Mouse (Mus musculus) limb, embryonic 13.5 days (tissue): ENCODE results near the gene E130208F15Rik. TPM values are rescaled to one million over a fixed set of nuclear protein-coding genes. Genes with fewer than 3 reads are reported as not detected.
A peak's percentile ranks its signal among the peaks of the same experiment; 100 is the strongest.

Experiments used
- ATAC-seq: fragments of 200-750 bp; cut with Nextera tagmentation; 2 replicates; pipeline ENCODE4 v1.8.0; 2017; ENCODE audit warnings: low read depth, moderate number of reproducible peaks, moderate TSS enrichment; ENCODE audit not compliant: low FRiP score
- H3K27ac ChIP-seq: fragments of 300-500 bp; sonication (generic); 2 replicates; pipeline ENCODE4 v1.5.1; 2015; ENCODE audit warnings: inconsistent platforms, mild to moderate bottlenecking, moderate library complexity
- H3K27me3 ChIP-seq: fragments of 300-500 bp; sonication (generic); 2 replicates; pipeline ENCODE4 v1.6.1; 2015; ENCODE audit warnings: mild to moderate bottlenecking, inconsistent platforms
- H3K36me3 ChIP-seq: fragments of 300-500 bp; sonication (generic); 2 replicates; pipeline ENCODE4 v1.6.1; 2015; ENCODE audit warnings: inconsistent platforms, mild to moderate bottlenecking, moderate library complexity
- H3K4me1 ChIP-seq: fragments of 300-500 bp; sonication (generic); 2 replicates; pipeline ENCODE4 v1.6.1; 2015; ENCODE audit warnings: inconsistent platforms
- H3K4me2 ChIP-seq: fragments of 300-500 bp; sonication (generic); replicated peaks from 2 replicates; pipeline ENCODE4 v1.6.1; 2015; ENCODE audit warnings: inconsistent platforms, mild to moderate bottlenecking, moderate library complexity
- H3K4me3 ChIP-seq: fragments of 300-500 bp; sonication (generic); 2 replicates; pipeline ENCODE4 v1.5.1; 2015; ENCODE audit warnings: moderate library complexity, mild to moderate bottlenecking, inconsistent platforms
- H3K9ac ChIP-seq: fragments of 300-500 bp; sonication (generic); 2 replicates; pipeline ENCODE4 v1.6.1; 2015; ENCODE audit warnings: mild to moderate bottlenecking, inconsistent platforms
- H3K9me3 ChIP-seq: fragments of 300-500 bp; sonication (generic); 2 replicates; pipeline ENCODE4 v1.6.1; 2016; ENCODE audit warnings: inconsistent platforms
- WGBS: fragments of 180-500 bp; shearing (Covaris S2); methylation state at CpG from one replicate; pipeline ENCODE4 v1.1.7; 2015; 5-methylcytosine and 5-hydroxymethylcytosine counted together
- polyA plus RNA-seq: library from polyadenylated mRNA; unstranded; fragments of >200 nt; fragmentation: Nextera tagmentation; extraction: Ambion mirVana; gene quantifications from 2 replicates; pipeline ENCODE4 v1.2.1, GENCODE M21; 2015

Gene E130208F15Rik
- 0.95 and 1.2 TPM in 2 replicates for polyA plus RNA-seq

DNA sequence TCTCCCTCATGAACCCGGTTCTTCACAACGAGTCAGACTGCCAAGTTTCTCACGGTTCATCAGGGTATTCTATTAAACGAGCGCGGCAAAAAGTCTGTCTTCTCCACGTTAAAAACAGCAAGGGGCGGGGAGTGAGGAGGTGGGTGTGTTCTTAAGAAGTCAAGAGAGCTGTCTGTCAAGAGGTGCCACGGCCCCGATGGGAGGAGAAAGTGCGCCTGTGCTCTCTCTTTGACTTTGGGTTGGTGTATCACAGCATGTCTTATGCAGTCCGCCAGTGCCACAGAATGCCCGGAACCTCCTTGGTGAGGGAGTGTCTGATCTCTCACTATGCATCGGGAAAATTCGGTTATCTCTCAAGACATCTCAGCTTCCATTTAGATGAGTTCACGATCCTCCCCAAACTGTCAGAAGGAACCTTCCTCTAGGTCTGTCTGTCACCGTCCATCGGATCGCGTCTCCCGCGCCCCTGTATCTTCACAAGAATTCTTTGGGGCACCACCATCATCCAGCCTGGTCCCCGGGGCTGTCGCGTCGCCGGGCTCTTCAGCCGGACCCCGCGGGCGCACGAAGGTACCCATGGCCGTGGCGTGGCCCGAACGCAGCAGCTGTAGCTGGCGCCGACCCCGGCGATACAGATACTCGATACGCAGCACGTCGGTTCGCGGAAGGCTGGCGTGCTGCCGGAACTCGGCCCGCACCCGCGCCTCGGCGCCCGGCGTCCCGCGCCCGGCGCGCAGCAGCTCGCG is at the start of gene E130208F15Rik:
E130208F15Rik (plus strand) TSS at position 202 of the 746 bp plus-strand sequence.
- Histone ChIP-seq H3K4me2 (peak within 1 kb of the TSS; percentile 88), H3K4me3 (peak within 1 kb of the TSS; percentile 86), H3K9ac (peak within 1 kb of the TSS; percentile 88), H3K9me3 (no peaks in the 10 kb centered on the region), H3K27ac (peak within 1 kb of the TSS; percentile 90), H3K27me3 (no peaks in the 10 kb centered on the region), H3K36me3 (peaks cover 28% of the 10 kb centered on the region), H3K4me1 (peaks cover 15% of the 10 kb centered on the region)
- under 1% methylated on average over 63 of the region's 63 CpGs for WGBS
- peak; percentile 58 for ATAC-seq

DNA sequence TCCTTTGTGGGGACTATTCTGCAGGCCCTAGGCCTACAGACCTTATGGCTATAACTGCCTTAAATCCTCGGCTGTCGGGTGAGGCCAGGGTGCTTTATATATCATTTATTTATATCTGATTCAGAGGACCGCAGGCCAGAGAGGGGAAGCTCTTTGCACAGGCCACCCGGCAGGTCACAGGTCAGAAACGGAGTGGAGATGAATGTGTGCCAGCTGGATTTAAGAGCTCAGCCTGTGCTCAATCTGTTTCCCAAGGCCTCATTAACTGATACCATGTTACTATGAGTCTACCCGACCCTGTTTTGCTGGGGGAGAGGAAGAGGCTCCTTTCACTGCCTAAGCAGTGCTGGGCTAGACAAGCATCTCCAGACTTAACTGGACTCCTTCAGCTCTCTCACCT is 47.2 kb upstream of the E130208F15Rik start:
- H3K9me3 ChIP-seq: no peaks in the 10 kb centered on the region
- no peak for ATAC-seq
- H3K27me3 ChIP-seq: no peaks in the 10 kb centered on the region
- peaks cover 3% of the 10 kb centered on the region for H3K4me1 ChIP-seq
- no peak overlapping the region for H3K4me2 ChIP-seq
- 70% methylated on average over 6 of the region's 6 CpGs for WGBS
- H3K27ac ChIP-seq: no peak overlapping the region
- H3K9ac ChIP-seq: no peak overlapping the region
- no peak overlapping the region for H3K4me3 ChIP-seq
- H3K36me3 ChIP-seq: peaks cover 12% of the 10 kb centered on the region; the same call in 1 of the 2 replicates

- no peak for ATAC-seq
- H3K4me3 ChIP-seq: peak overlapping the region; percentile 65; the same call in 1 of the 2 replicates
Measured at GRCm38 (mm10) chr7:30278911-30279310, 42.6 kb upstream of the E130208F15Rik start.

DNA sequence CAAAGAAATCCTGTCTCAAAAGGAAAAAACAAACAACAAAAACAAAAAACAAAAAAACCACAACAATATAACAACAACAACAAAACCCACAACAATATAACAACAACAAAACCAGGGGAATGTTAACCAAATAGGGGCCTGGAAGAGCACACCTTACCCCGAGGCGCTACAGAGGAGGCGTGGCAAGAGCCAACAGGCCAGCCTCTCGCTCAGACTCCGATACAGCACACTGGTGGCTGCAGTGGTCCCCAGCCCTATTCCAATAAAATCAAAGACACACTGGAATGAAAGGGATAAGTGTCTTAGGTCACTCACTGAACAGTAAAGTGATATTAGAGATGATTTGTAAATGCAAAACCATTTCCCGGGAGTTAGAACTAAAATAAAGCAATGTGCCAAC is 42.0 kb upstream of the E130208F15Rik start:
- H3K27me3 ChIP-seq: no peaks in the 10 kb centered on the region
- H3K9ac ChIP-seq: peak overlapping the region; percentile 53; the same call in 1 of the 2 replicates
- H3K4me3 ChIP-seq: peak overlapping the region; percentile 65
- H3K4me1 ChIP-seq: peaks cover 13% of the 10 kb centered on the region
- H3K27ac ChIP-seq: 0 out of 2 replicates have a peak overlapping the region, but pooled peaks have one; percentile 15
- no peaks in the 10 kb centered on the region for H3K9me3 ChIP-seq
- 0% methylated on average over 6 of the region's 6 CpGs for WGBS
- no peaks in the 10 kb centered on the region for H3K36me3 ChIP-seq
- H3K4me2 ChIP-seq: peak overlapping the region; percentile 82
- no peak for ATAC-seq

More at GRCm38 (mm10) chr7:30278911-30279310, 42.6 kb upstream of the E130208F15Rik start:
- 46% methylated on average over 2 of the region's 2 CpGs for WGBS
- no peaks in the 10 kb centered on the region for H3K9me3 ChIP-seq
- H3K4me1 ChIP-seq: peaks cover 13% of the 10 kb centered on the region
- no peaks in the 10 kb centered on the region for H3K36me3 ChIP-seq
- no peak overlapping the region for H3K27ac ChIP-seq
- H3K4me2 ChIP-seq: peak overlapping the region; percentile 82
- no peak overlapping the region for H3K9ac ChIP-seq
- no peaks in the 10 kb centered on the region for H3K27me3 ChIP-seq

DNA sequence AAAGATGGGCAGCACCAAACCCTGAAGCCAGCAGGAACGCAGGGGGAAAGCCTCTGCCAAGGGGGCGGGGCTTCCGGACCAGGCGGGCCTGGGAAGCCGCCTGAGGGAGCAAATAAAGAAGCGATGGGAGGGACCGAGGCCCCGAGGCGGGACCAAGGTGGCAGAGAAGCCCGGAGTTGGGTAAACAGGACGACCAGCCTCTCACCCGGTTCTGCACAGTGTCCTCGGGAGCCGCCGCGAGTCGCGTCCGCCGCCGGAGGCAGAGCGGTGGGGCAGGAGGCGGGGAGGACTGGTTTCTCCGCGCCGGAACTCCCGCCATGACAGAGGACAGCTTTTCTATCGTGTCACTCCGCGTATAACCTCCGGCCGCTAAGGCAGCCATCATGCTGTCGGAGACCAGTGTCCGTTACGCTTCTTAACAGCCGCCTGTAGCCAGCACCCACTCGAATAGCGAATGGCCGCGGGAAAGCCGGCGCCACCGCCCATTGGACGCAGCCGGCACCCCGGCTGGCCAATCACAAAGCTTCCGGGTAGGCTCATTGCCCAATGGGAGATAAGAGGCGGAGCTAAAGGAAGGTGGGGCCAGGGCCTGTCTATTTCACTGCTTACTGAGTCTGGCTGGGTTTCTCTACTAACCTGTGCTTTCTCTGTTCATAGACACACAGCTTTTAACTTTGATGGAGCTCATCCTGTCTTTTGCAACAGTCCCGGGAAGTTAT is 41.4 kb upstream of the E130208F15Rik start, which contains the start of the genes Thap8 and Wdr62:
Thap8 (plus strand) TSS at position 144 of the 719 bp plus-strand sequence.
Wdr62 (minus strand) TSS at position 469 of the 719 bp plus-strand sequence.
- Histone ChIP-seq H3K27me3 (no peaks in the 10 kb centered on the region), H3K4me1 (peaks cover 13% of the 10 kb centered on the region), H3K27ac (peak within 1 kb of the TSS; percentile 97), H3K9me3 (no peaks in the 10 kb centered on the region), H3K4me2 (peak within 1 kb of the TSS; percentile 82), H3K4me3 (peak within 1 kb of the TSS; percentile 65), H3K9ac (peak within 1 kb of the TSS; percentile 55), H3K36me3 (no peaks in the 10 kb centered on the region)
- under 1% methylated on average over 49 of the region's 49 CpGs for WGBS
- ATAC-seq: peak; percentile 95

DNA sequence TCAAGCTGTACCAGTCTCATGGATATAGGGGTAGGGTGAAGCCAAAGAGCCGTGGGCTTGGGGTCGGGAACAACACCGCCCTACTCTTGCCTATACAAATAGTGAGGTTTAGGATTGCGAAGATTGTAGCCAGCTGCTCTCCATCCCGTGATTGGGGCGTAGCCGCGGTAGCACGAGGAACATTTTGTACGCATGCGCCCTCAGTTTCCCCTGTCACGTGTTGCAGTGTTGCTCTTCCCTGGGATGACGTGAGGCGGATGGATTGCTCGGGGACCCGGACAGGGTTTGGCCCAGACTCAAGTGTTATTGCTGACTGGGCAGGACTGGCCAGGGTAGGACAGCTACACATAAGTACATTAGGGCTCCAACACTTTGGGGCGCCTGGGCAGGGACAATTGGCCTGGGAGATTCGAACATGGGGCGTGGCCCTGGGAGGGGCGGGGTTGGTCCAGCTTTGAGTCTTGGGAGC is 40.8 kb upstream of the E130208F15Rik start:
- Histone ChIP-seq H3K4me3 (peak overlapping the region; percentile 65), H3K27ac (peak overlapping the region; percentile 97), H3K36me3 (no peaks in the 10 kb centered on the region), H3K27me3 (no peaks in the 10 kb centered on the region), H3K4me2 (peak overlapping the region; percentile 82), H3K9ac (peak overlapping the region; percentile 55), H3K4me1 (peaks cover 16% of the 10 kb centered on the region), H3K9me3 (no peaks in the 10 kb centered on the region)
- WGBS: under 1% methylated on average over 20 of the region's 20 CpGs
- peak; percentile 89 for ATAC-seq

- H3K4me3 ChIP-seq: peak overlapping the region; percentile 65
- H3K4me2 ChIP-seq: peak overlapping the region; percentile 82
- no peak for ATAC-seq
Measured at GRCm38 (mm10) chr7:30281522-30281921, 40.0 kb upstream of the E130208F15Rik start.

DNA sequence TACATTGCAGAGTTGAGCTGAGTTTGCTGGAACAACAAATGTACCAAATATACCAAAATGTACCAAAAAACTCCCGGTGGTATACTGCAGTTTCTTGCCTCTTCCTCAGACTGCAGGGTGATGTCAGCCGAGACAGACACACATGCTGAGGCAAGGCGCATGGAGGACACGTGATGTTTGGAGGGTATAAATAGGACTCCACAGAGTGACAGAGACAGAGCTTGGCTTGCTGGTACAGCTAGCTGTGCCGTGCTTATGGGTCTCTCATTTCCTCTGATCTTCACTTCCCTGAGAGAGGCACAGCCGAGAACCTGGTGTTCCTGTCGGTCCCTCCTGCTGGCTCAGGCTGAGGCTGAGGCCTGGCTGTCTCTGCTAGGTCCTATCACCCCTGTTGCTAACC is 38.8 kb upstream of the E130208F15Rik start:
- H3K4me2 ChIP-seq: no peak overlapping the region
- no peaks in the 10 kb centered on the region for H3K36me3 ChIP-seq
- no peak overlapping the region for H3K27ac ChIP-seq
- no peak overlapping the region for H3K4me3 ChIP-seq
- H3K9me3 ChIP-seq: no peaks in the 10 kb centered on the region
- peaks cover 16% of the 10 kb centered on the region for H3K4me1 ChIP-seq
- no peak for ATAC-seq
- 82% methylated on average over 7 of the region's 7 CpGs for WGBS
- H3K9ac ChIP-seq: no peak overlapping the region
- H3K27me3 ChIP-seq: no peaks in the 10 kb centered on the region

More at GRCm38 (mm10) chr7:30281522-30281921, 40.0 kb upstream of the E130208F15Rik start:
- no peak overlapping the region for H3K9ac ChIP-seq
- no peaks in the 10 kb centered on the region for H3K27me3 ChIP-seq
- peaks cover 16% of the 10 kb centered on the region for H3K4me1 ChIP-seq
- WGBS: 77% methylated on average over 4 of the region's 4 CpGs
- H3K36me3 ChIP-seq: no peaks in the 10 kb centered on the region
- no peaks in the 10 kb centered on the region for H3K9me3 ChIP-seq
- no peak overlapping the region for H3K27ac ChIP-seq

DNA sequence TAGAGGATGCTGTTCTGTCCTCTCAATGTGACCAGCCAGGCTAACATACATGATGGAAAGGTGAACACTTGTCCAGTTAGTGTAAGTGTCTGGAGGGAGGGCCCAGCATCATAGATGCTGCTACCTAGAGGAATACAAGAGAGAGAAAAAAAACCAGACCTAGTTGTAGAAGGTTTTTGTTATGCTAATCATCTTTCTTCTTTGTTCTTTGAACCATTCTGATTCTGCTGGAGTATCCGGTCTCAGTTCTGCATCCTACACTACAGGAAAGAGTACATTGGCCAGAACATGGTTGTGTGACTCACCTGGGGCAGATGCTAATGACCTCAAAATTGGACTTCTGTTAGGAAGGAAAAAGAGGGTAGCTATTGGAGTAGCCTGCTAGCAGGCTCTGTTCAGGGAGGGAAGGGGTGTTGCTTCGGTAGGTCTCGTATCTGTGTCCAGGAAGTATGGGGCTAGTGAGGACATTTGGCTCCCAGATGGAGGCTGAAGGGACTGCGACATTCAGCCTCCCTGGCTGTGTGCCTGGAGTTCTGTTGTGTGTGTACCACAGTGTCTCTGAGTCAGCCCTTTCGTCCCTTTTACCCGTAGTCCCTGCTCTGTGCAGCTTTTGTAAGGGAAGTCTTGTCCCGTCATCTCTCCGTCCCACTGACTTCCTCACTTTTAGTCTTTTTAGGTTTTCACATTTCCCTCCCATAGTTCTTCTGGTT is 34.7 kb upstream of the E130208F15Rik start:
- 63% methylated on average over 8 of the region's 8 CpGs for WGBS
- Histone ChIP-seq H3K9ac (0 out of 2 replicates have a peak overlapping the region, but pooled peaks have one; percentile 19), H3K36me3 (no peaks in the 10 kb centered on the region), H3K4me3 (no peak overlapping the region), H3K27me3 (no peaks in the 10 kb centered on the region), H3K4me1 (peaks cover 21% of the 10 kb centered on the region), H3K4me2 (no peak overlapping the region), H3K27ac (no peak overlapping the region), H3K9me3 (no peaks in the 10 kb centered on the region)
- ATAC-seq: no peak

DNA sequence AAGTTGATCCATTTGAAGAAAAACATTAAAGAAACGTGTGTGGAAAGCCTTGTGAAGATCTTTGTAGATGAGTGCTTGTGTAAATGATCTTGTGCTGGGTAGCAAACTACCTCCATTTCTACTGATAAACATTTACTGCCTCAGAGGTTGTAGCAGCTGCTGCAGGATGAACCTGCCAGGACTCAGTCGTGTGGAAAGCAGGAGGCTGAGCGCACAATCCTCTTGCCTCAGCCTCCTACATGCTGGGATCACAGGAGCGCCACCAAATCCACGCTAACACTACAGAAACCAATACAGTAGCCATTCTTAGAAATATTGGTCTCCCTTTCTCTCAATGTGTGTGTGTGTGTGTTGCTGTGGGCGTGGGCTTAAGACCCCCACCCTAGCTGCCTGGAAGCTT is 33.5 kb upstream of the E130208F15Rik start:
- peaks cover 5% of the 10 kb centered on the region; the same call in 1 of the 2 replicates for H3K36me3 ChIP-seq
- H3K4me3 ChIP-seq: no peak overlapping the region
- no peak overlapping the region for H3K27ac ChIP-seq
- whole genome bisulfite sequencing: 64% methylated on average over 6 of the region's 6 CpGs
- ATAC-seq: no peak
- peaks cover 31% of the 10 kb centered on the region for H3K4me1 ChIP-seq
- H3K4me2 ChIP-seq: no peak overlapping the region
- H3K27me3 ChIP-seq: no peaks in the 10 kb centered on the region
- H3K9me3 ChIP-seq: no peaks in the 10 kb centered on the region
- no peak overlapping the region for H3K9ac ChIP-seq

DNA sequence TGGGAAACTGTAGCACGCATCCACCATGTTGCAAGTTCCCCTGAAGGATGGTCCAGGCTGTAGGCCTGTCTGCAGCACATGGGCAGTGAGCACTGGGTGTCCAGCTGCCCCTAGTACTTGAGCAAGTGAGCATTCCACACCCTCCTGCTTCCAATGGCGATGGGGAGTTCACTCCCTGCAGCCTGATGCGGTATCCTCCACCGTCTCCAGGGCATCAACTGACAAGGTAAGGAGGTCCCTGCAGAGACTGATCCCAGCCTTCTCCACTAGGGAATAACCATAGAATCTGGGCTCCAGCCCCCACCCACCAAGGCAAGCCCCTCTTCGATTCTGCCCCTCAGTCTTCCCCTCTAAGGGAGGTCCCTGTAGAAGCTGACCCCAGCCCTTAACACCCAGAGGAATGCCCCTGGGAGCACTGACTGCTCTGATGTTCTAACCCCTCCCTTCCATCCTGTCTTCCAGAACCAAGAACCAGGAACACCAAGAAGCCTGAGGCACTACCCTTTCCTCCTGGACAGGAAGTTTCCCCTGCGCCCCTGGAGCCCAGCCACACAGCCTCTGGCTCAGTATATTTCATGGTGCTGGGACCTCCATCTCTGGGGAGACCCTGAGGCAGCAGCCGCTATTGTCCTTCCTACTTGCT is 32.3 kb upstream of the E130208F15Rik start:
- 70% methylated on average over 7 of the region's 7 CpGs for WGBS
- Histone ChIP-seq H3K4me1 (peaks cover 31% of the 10 kb centered on the region), H3K9ac (no peak overlapping the region), H3K4me2 (no peak overlapping the region), H3K27me3 (no peaks in the 10 kb centered on the region), H3K27ac (no peak overlapping the region), H3K9me3 (no peaks in the 10 kb centered on the region), H3K36me3 (peaks cover 14% of the 10 kb centered on the region), H3K4me3 (no peak overlapping the region)
- ATAC-seq: no peak
